Mouse (Mus musculus) heart, adult 18-20 months (tissue): ENCODE data around the gene Pla2g6. TPM values are rescaled to one million over a fixed set of nuclear protein-coding genes. Genes with fewer than 3 reads are reported as not detected.

Experiments used
- DNase-seq, 2 experiments: peaks; one replicate each; pipeline ENCODE4 v3.0.0; 2021 to 2022; ENCODE audit warnings: mixed read lengths in 1 of 2
- total RNA-seq, 2 experiments: library from RNA; stranded (reverse); gene quantifications; 2 replicates each; pipeline ENCODE4 v1.2.3; 2021

Pla2g6 gene
- total RNA-seq, 2 experiments from 2014 or later: 9.4 to 11.3 TPM

DNA sequence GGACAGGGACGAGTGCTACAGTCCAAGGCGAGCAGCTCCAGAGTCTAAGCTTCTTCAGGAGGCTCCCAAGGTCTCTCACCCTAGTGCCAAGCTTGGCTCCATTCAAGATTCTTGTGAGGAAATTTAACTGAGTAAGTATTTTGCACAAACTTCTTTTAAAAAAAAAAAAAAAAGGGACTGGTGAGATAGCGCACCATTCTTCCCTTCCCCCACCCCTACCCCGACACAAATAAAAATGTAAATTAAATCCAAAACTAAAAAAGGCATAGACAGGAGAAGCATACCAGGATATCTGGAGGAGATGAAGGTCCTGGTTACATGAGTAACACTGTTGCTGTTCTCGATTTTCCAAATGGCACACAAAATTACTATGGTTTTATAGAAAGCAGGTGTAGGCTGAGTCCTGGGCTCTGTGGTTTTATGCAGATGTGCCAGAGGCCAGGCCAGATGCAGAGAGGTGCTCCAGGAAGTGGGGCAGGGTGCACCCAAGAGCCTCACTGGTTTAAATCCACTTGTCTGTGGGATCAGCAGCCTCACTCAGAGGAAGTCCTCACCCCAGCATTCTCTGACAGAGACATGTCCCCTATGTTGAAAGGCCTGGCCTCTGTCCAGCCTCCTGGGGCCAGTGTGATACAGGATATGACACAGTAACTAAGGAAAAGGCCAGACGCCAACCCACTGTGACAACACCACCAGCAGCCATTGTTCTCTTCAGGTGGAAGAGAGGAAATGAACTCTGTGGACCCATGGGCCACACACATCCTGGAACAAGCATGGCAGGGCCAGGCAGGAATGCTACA, 5.0 kb downstream of the Pla2g6 start:
- peak; percentile 87 to 93 for DNase-seq

DNA sequence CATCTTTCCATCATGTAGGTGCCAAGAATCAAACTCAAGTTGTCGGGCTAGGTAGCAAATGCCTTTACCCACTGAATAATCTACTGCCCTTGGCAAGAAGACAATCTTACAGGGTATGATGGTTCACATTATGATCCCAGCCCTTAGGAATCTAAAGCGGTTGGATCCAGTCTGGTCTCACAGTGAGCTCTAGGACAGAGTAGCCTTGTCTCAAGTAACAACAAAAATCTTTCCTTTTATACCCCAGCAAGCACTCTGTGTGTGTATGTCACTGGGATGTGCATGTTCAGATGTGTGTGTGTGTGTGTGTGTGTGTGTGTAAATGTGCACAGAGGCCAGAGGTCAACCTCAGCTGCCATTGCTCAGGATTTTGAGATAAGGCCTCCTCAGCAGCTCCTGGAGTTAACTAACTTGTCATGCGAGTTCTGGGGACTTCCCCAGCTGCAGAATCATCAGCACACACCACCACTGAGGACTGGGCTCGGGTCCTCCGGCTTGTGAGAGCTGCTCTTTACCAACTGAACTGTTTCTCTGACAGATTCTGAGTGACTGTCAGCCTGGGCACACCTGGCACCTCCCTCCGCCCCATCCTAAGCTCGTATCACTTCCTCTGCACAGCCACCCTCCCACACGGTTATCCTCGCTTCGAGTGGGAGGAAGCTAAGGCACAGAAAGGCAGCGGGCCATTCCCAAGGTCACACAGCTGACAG, 5.8 kb downstream of the Pla2g6 start:
- no peak for DNase-seq

DNA sequence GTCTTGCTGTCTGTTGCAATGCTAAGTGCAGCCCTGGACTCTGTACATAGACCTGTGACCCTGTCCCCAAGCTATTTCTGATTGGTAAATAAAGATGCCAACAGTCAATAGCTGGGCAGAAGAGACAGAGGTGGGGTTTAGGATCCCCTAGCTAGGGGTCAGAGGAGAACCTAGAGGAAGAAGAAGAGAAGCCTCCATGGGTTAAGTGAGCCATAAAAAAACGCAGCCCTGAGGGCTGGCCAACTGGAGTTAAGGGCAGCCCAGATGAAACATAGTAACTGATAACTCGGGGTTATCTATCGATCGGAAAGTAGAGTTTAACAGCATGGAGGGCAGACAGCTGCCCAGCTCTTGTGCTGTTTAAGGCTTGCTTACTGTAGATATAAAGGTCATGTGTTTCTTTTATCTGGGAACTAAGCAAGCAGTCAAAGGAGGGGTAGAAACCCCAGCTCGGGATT, 6.4 kb downstream of the Pla2g6 start:
- no peak for DNase-seq

DNA sequence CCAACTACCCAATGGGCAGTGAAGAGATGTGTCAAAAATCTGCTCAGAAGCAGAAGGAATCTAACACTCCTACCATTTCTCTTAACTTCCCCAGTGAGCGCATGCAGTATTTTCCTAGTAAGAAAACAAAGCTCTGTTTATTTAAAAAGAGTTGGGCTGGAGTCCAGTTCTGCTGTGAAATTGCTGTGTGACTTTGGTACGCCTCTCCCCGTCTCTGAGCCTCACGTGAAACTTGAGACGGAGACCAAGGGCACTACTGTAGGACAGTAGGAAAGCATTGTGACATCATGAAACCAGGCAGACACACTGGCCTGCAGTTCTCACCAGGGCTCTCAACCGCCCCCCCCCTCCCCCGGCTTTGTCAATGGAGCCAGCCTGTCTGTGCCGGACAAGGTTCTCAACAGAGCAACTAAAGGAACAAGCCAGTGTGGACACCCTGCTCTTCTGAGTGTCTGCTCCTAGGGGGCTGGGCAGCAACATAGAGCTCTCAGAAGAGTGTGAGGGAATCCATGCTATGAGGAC, 14.3 kb downstream of the Pla2g6 start:
- DNase-seq: no peak

DNA sequence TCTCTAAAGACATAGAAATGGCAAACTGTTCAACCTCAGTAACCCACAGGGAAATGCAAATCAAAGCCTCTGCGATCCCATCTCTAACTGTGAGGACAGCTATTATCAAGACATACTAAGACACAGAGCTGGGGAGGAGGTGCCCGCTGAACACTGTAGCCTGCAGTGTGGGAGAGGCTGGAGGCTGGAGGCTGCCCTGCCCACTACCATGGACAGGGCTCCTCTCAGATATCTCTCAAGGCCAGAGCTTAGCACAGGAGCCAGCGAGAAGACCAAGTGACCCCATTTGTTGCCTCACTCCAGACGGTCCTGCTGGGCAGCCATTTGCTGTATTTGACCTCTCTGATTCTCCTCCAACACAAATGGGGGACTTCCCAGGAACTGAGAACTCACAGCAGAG, 20.3 kb downstream of the Pla2g6 start:
- no peak for DNase-seq

DNA sequence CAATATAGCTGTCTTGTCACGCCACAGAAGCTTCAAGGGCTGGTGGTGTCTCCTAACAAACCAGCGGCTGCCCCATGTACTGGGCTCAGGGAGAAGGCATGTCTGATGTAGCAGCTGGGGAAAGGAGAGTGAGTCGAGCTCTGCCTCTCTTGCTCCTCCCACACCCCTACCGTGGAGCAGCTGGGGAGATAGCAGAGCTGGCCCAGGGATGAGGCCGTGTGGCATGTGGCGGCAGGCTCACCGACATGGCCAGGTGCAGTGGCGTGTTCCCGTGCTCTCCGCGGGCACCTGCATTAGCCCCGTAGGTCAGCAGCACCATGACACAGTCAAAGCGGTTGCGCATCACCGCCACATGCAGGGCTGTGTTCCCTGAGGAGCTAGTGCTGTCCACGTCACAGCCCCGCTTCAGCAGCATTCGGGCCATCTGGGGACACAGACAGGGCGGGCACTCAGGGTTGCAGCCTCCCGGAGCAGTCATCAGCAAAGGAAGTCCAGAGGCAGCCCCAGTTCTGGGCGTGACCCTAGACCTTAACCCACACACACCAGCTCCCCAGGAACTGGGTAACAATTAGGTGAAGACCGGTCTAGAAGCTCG, 22.1 kb downstream of the Pla2g6 start:
- DNase-seq: no peak

DNA sequence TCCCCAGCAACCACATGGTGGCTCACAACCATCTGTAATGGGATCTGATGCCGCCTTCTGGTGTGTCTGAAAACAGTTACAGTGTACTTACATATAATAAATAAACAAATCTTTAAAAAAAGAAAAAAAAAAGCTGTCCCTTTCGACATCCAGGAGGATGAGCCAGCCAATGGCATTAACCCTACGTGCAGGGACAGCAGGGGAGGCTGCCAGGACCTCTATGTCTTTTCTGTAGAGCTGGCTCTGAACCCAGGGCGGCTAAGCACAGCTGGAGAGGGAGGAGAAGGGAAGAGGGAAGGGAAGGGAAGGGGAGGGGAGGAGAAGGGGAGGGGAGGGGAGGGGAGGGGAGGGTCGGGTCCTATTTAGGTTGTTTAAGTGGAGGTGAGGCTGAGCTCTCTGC, 23.4 kb downstream of the Pla2g6 start:
- DNase-seq: no peak

DNA sequence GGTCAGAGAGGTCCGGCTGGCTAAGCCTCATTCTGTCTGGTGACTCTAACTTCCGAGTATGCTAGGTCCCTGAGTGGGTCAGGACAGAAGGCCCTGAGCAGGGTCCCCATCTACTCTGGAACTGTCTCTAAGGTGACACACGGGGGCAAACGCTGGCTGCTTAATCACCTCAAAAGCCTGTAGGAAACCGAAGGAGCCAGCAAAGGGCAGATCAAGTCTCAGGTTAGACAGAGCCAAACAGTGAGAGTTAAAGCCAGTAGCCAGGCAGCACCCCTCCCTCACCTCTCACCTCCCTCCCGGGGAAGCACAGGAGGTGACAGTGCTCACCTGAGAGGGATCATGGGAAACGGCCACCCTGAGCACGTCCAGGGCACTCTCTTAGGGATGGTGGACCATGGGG, 24.5 kb downstream of the Pla2g6 start:
- no peak for DNase-seq

DNA sequence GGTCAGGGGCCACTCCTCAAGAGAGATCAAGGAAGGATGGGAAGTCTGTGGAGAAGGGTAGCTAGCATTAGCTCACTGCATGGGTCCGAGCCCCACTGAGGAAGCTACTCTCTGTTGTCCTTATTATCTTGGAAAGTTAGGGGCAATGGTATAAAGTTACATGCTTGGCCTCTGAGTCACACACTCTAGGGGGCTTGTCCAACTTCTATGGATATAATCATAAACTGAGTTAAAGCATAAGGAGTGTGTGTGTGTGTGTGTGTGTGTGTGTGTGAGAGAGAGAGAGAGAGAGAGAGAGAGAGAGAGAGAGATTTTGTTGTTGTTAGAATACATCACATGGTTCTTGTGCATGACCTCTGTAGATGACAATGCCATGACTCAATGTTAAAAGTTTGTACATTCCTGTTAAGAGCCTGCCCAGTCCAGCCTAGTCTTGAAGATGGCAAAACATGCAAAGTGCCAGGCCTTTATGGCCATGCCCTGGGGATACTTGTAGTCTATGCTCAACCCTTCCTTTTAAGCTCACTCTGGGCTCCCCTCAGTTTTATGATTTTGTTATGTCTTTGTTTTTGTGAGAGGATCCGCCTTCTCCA, 28.5 kb downstream of the Pla2g6 start:
- no peak for DNase-seq

DNA sequence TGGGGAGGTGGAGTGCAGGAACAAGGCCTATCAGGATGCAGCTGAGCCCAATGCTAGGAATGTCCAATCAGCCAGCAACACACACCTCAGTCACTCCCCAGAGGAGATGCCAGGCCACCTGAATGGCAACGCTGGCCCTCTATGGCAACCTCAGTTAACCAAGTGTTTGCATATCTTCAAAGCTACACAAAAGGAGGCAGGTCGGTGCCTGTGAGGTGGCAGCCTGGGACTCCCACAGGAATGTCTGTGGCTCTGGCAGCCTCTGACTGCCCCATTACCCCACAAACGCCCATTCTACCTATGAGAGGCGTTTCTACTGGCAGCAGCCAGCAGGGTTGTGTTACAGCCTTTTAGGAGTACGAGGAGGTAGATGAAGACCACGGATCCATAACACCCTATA, 29.6 kb downstream of the Pla2g6 start:
- DNase-seq: no peak

DNA sequence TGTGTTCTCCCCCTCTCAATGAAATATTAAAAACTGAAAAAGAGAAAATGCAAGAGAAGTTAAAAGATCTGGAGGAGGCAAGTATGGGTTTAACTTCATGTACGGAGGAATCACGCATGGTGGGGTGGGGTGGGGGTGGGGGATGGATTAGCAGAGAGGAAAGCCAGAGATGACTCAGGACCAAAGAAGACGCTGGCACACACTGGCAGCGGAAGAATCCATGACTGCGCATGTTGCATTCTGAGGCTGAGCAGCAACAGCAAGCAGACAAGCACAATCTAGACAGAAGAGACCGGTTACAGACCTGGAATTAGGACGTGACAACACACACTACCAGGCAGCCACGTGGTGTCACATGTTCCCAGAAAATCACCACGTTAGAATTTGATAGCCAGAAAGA, 35.4 kb downstream of the Pla2g6 start:
- no peak for DNase-seq

DNA sequence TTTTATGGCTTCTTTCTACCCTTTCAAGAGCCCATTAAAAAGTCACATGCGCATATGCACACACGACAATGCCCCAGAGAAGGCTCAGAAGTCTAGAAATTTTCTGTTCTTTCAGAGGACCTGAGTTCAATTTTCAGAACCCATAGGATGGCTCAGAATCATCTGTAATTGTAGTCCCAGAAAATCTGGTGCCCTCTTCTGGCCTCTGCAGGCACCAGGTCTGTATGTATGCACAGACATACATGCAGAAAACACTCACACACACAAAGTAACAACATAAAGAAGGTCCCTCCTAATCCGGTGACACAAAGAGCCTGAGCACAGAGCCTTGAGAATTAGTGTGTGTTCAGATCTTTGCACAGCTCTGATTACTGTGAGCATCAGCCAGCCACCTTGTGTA, 37.9 kb downstream of the Pla2g6 start:
- no peak for DNase-seq

DNA sequence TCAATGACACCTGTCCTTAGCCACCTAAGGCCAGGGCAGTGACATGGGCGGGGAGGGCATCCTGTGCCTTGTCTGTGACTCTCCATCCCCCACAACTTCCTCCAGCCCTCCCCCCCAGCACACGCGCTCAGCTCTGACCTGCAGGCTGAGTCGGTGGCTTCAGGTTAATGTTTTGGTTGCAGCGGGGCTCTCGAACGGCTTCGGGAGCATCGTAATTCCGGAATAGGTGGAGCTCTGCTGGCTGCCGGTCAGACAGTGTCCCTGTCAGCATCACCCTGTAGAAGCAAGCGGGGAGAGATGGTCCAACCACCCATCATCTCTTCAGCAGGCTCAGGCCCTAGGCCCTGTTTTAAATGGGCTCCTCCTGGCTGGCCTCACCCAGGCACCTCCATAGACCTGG, 38.7 kb downstream of the Pla2g6 start:
- no peak for DNase-seq

DNA sequence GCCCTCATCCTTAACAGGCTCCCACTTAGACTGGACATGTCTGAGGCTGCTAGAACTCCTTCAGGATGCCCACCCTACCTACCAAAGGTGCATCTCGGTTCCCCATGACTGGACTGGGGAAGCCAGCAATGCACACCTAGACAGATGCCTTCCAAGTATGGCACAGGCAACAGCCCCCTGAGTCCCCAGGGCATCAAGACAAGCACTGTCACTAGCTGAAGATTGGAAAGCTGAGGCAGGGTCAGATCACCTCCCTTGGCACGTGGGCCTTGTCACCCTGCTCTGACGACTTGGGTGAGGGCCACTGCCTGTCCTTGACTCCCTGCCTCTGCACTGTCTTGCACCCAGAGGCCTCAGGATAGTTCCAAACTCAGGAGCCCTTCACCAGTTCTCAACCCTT, 39.8 kb downstream of the Pla2g6 start:
- no peak for DNase-seq

DNA sequence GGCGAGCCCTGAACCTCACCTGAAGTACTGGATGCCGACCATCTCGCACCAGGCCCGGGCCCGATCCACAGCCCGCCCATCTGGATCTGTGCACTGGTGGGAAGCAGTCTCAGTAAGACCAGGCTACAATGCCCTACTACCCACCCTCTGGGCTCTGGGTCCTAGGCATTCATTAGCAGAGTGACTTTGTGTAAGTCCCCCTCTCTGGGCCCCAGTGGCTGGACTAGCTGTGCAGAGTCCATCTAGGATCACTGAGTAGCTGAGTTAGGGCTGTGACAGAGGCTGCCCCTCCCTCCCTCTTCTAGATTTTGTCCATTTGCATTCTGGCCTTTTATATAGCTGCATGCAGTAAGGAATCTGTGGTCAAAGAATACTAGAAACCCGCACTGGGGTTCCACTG, 41.1 kb downstream of the Pla2g6 start:
- DNase-seq: no peak

DNA sequence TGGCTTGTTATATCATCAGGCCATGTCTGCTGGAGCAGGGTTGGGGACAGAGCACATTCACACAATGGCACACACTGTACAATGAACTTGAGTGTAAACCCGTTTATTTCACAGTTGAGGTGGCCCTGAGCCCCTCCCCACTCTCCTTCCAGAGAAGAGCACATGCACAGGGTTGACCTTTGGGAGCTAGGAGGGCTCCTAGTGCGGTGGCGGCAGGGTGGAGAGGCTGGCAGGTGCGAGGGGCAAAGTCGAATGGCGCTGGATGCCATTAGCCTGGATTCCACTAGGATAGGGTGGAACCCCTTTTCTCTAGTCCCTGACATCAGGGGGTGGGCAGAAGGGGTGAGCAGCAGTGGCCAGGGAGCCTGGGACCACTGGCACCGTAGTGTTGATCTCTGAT, 42.0 kb downstream of the Pla2g6 start:
- no peak for DNase-seq

DNA sequence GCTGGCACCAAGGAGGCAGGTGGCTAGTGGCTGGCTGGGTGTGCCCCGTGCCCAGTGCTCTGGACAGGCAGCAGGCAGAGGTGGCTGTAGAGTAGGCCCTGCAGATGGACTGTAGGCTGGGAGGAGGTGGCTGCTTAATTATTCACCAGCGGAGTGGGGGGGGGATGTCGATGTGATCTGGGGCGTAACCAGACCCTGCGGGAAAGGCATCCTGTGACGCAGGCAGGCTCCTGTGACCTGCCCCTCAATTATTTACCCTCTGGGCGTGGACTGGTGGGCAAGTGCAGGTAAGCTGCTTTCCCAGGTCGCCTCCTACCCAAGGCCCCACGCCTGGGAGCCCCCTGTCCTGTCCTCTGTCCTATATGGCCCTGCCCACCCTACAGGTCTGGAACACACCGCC, 42.8 kb downstream of the Pla2g6 start, which contains the start of gene Baiap2l2:
Gene Baiap2l2, minus strand, starts transcription at position 139 of the 400 bp plus-strand sequence.
- no peak for DNase-seq

DNA sequence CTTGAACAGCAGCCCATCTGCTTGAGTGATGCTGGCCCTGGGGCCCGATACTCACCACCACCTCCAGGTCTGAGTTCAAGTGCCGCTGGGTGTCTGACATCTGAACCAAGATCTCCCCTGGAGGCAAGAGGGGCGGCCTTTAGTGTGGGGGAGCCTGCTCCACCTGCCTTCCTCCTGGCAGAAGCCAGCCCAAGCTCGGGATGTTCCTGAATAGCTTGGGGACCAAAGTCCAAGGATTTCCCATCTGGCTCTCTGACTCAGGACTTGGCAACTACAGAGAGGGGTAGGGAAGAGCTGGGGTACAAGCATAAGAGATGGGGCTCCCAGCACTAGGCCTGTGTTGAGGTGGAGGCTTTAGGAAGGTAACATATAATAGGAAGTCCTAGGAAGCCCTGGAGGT, 44.8 kb downstream of the Pla2g6 start:
- DNase-seq: no peak

DNA sequence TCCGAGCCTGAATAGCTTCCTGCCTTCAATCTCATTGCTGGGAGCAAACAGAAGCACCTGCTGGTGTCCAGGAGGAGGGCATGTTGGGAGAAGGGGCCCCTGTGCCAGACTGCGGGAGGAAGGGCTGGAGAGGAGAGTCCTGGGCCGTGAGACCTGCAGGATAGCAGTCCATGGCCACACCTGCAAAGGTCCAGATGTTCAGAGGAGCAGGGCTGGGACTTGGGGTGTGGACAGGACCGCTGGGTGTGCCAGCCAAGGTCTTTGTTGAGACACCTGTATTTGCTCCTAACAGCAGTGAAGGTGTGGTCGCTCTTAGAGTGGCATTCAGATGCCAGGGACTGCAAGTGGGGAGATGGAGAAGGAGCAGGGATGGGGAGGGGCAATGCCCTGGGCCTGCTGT, 45.8 kb downstream of the Pla2g6 start:
- no peak for DNase-seq

DNA sequence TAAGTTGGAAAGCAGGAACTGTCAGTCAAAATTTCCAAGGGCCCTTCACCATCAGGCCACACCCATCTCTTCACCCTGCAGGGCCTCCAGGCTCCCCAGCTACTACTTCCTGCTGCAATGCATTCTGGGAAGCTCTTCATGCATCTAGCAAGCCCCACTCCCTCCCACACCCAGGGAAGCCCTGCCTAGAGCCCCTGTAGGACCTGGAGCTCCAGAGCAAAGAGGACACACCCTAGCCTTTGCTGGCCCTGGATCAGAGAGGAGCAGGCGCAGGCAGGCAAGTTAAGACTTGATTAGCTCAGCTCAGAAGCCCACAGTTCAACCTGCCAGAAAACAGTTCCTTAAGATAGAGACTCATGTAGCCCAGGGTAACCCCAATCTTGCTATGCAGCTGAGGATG, 46.8 kb downstream of the Pla2g6 start:
- no peak for DNase-seq

DNA sequence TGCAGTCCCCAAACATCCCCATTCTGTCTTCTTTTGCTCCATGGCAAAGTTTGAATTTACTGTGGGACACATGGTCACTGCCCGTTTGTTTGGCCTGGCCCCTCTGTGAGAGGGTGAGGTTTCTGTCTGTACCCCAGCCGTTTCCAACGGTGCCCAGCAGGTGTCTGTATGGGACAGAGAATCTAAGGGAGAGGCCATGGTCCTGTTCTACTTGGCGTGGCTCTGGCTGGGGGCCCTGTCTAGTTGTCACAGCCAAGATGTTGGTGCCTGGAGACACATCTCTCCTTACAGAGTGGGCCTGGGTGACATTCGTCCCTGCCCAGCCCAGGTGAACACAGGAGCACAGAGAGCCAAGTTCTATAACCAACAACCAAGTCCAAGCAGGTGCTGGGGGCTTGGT, 47.3 kb downstream of the Pla2g6 start:
- DNase-seq: peak in 1 of 2 experiments; percentile 11

DNA sequence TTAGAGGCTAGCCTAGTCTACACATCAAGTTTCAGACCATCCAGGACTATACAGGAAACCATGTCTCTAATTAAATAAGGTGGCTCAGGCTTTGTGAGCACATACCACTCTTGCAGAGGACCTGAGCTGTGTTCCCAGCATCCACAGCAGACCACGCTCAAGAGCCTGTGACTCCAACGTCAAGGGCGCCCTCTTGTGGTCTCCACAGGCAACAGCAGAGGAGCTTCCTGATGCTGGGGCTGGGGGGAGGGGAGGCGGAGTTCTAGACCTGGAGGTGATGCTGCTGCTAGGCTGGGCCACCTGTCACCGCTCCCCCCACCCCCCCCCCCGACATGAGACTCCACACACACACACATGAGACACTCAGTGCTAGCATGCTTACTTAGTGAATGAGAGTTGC, 48.0 kb downstream of the Pla2g6 start:
- peak in 1 of 2 experiments; percentile 11 for DNase-seq

DNA sequence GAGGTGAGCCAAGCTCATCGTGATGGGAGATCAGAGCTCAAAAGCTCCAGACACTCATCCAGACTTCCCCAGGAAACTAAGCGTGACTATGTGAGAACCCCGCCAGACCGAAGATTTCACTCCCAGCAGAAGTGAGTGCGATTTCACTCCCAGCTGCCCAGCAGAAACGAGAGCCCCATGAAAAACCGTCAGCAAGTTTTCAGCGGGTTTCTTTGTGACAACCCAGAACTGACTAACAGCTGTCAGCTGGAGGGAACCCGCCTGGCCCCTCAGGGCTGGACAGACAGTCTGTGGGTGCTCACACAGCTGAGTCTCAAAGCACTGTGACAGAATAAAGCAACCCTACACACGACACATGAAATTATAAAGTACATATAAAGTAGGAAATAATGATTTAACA, 50.5 kb downstream of the Pla2g6 start:
- no peak for DNase-seq
